Mouse (Mus musculus) CD4-positive, CD25-positive, alpha-beta regulatory T cell, adult 4 months (primary cell): Measurements from ENCODE around the gene Lrrc3c. TPM values are rescaled to one million over a fixed set of nuclear protein-coding genes. Genes with fewer than 3 reads are reported as not detected.
A peak's percentile ranks its signal among the peaks of the same experiment; 100 is the strongest.

Experiments
- ATAC-seq: one replicate; pipeline ENCODE4 v1.8.0; 2017
- polyA plus RNA-seq, 2 experiments: library from polyadenylated mRNA; unstranded; fragments of 100-300 nt; shearing (Covaris generic); gene quantifications; one replicate each; pipeline ENCODE4 v1.2.1; 2017

The Lrrc3c gene
- polyA plus RNA-seq: not detected

- ATAC-seq: no peak
Measured at GRCm38 (mm10) chr11:98597991-98598390, at the start of gene Lrrc3c. Gene Lrrc3c, plus strand, starts transcription at chr11:98598291.

- no peak for ATAC-seq
Measured at GRCm38 (mm10) chr11:98549363-98549762, 48.7 kb upstream of the Lrrc3c start.

GRCm38 (mm10) chr11:98550311-98550974 lies 47.6 kb upstream of the Lrrc3c start:
- ATAC-seq: peak; percentile 69

- peak; percentile 66 for ATAC-seq
Measured at GRCm38 (mm10) chr11:98550975-98551828, 46.9 kb upstream of the Lrrc3c start, which contains the start of gene Zpbp2. Gene Zpbp2, plus strand, starts transcription at chr11:98551097.

- no peak for ATAC-seq
Measured at GRCm38 (mm10) chr11:98553966-98554365, 44.1 kb upstream of the Lrrc3c start.

- ATAC-seq: no peak
Measured at GRCm38 (mm10) chr11:98555124-98555700, 42.9 kb upstream of the Lrrc3c start.

- ATAC-seq: no peak
Measured at GRCm38 (mm10) chr11:98560942-98561341, 37.1 kb upstream of the Lrrc3c start.

GRCm38 (mm10) chr11:98563025-98563424 lies 35.1 kb upstream of the Lrrc3c start:
- ATAC-seq: peak; percentile 90

- ATAC-seq: no peak
Measured at GRCm38 (mm10) chr11:98563921-98564414, 34.1 kb upstream of the Lrrc3c start.

GRCm38 (mm10) chr11:98568326-98568725 lies 29.8 kb upstream of the Lrrc3c start:
- ATAC-seq: no peak

- no peak for ATAC-seq
Measured at GRCm38 (mm10) chr11:98569461-98569860, 28.6 kb upstream of the Lrrc3c start.

GRCm38 (mm10) chr11:98577776-98578175 lies 20.3 kb upstream of the Lrrc3c start:
- no peak for ATAC-seq

GRCm38 (mm10) chr11:98580301-98581121 lies 17.6 kb upstream of the Lrrc3c start:
- ATAC-seq: no peak

- ATAC-seq: no peak
Measured at GRCm38 (mm10) chr11:98581286-98582029, 16.6 kb upstream of the Lrrc3c start.

GRCm38 (mm10) chr11:98582030-98582388 lies 16.1 kb upstream of the Lrrc3c start:
- no peak for ATAC-seq

GRCm38 (mm10) chr11:98582551-98583264 lies 15.4 kb upstream of the Lrrc3c start:
- no peak for ATAC-seq

- ATAC-seq: no peak
Measured at GRCm38 (mm10) chr11:98583265-98583552, 14.9 kb upstream of the Lrrc3c start.

GRCm38 (mm10) chr11:98583571-98583970 lies 14.5 kb upstream of the Lrrc3c start:
- ATAC-seq: no peak

GRCm38 (mm10) chr11:98584146-98584545 lies 13.9 kb upstream of the Lrrc3c start:
- ATAC-seq: no peak

GRCm38 (mm10) chr11:98584629-98585177 lies 13.4 kb upstream of the Lrrc3c start:
- ATAC-seq: no peak
